In genomic region chr2:129183561-129184031, GRCm38 (mm10) we compare ENCODE assay signal across 8 mouse cellular contexts. TPM values are rescaled to one million over a fixed set of nuclear protein-coding genes. Genes with fewer than 3 reads are reported as not detected.
DNase-seq lines count a peak whose midpoint lies in the region; ATAC-seq and TF ChIP-seq lines count a peak whose summit lies in the region.

No protein-coding gene starts in this region.

- ATAC-seq in hindbrain, embryonic 14.5 days (ENCODE audit: low FRiP score): no peak

- WGBS in hindbrain, embryonic 14.5 days: 77% methylated on average over 14 of the region's 14 CpGs

- peak; percentile 13 for DNase-seq in adrenal gland, postnatal 14 days
- DNase-seq in adrenal gland, postnatal 36 days: no peak
- DNase-seq in lung, postnatal 4 days: peak; percentile 51 to 53
- DNase-seq in lung, postnatal 14 days: no peak
- peak; percentile 91 for DNase-seq in thymus, postnatal 25 days
- no peak for DNase-seq in cerebellum, adult 11 months
- no peak for DNase-seq in hindbrain, embryonic 14.5 days (ENCODE audit: low spot score)

- H3K79me2 ChIP-seq in myocyte (ENCODE audit: control insufficient read depth, insufficient read depth): no peaks in the 10 kb centered on the region

- H3ac ChIP-seq in myocyte (ENCODE audit: control insufficient read depth, insufficient read length): no peak overlapping the region

- H3K36me3 ChIP-seq in myocyte (ENCODE audit: control insufficient read depth, insufficient read depth): no peaks in the 10 kb centered on the region
- no peaks in the 10 kb centered on the region for H3K36me3 ChIP-seq in hindbrain, embryonic 14.5 days (replicated peaks; ENCODE audit: control insufficient read depth, insufficient read depth)

- TF ChIP-seq POLR2A in myocyte (IDR thresholded peaks at IDR 0.05; ENCODE audit: insufficient read length, low read depth): no peak

- no peaks in the 10 kb centered on the region for H3K27me3 ChIP-seq in myocyte (ENCODE audit: control insufficient read depth, insufficient read depth, insufficient read length)
- no peaks in the 10 kb centered on the region for H3K27me3 ChIP-seq in hindbrain, embryonic 14.5 days (ENCODE audit: control insufficient read depth, insufficient read depth, low read length)

- H3K9me3 ChIP-seq in hindbrain, embryonic 14.5 days (ENCODE audit: control insufficient read depth, low read length): no peaks in the 10 kb centered on the region

- H3K9ac ChIP-seq in hindbrain, embryonic 14.5 days: no peak overlapping the region

- H3K27ac ChIP-seq in hindbrain, embryonic 14.5 days: no peak overlapping the region

- H3K4me3 ChIP-seq in myocyte: no peak overlapping the region
- no peak overlapping the region for H3K4me3 ChIP-seq in hindbrain, embryonic 14.5 days (replicated peaks; ENCODE audit: low read length)

- H3K4me2 ChIP-seq in myocyte (ENCODE audit: low read depth): peak overlapping the region; percentile 7
- H3K4me2 ChIP-seq in hindbrain, embryonic 14.5 days (replicated peaks): no peak overlapping the region

- H3K4me1 ChIP-seq in hindbrain, embryonic 14.5 days (replicated peaks; ENCODE audit: control insufficient read depth, insufficient read depth, low read length): no peaks in the 10 kb centered on the region

TF ChIP-seq in myocyte, 11 proteins besides CTCF, POLR2A, EP300 and RAD21:
- TF ChIP-seq MYOD1 (IDR thresholded peaks at IDR 0.05; ENCODE audit: control insufficient read depth in 1 of 3, insufficient read length in 2 of 3, low read depth in 2 of 3) (peak in 2 of 3 experiments; percentile 49 to 57), POLR2AphosphoS2 (IDR thresholded peaks at IDR 0.05; ENCODE audit: insufficient read length, low read depth) (no peak), MYOG (IDR thresholded peaks at IDR 0.05; ENCODE audit: control insufficient read depth in 1 of 3, insufficient read depth in 1 of 3, insufficient read length in 2 of 3, low read depth in 2 of 3) (peak in 1 of 3 experiments; percentile 47)
TF ChIP-seq in myocyte: peak in this region for 2.

RNA-seq across cellular contexts. Expression of gene Slc20a1, which starts 15.0 kb away (rescaled TPM):
- total RNA-seq in adrenal gland, postnatal 14 days (2021): 19.1 and 24.3 TPM in 2 replicates
- 10 to 100 TPM; 16.1 to 20.3 TPM for total RNA-seq in adrenal gland, postnatal 36 days (2021)
- polyA plus RNA-seq in myocyte (2012; fragmentation: generic; extraction: Trizol): 41.7 TPM
- 50.7 and 56.3 TPM in 2 replicates for polyA plus RNA-seq in hindbrain, embryonic 14.5 days (2014; fragmentation: Nextera tagmentation; extraction: Ambion mirVana)

RNA-seq across cellular contexts. Expression of gene Chchd5, which starts 54.1 kb away (rescaled TPM):
- total RNA-seq in adrenal gland, postnatal 14 days (2021): 19.7 and 20.3 TPM in 2 replicates
- total RNA-seq in adrenal gland, postnatal 36 days (2021): 10 to 100 TPM; 17.0 to 23.4 TPM
- polyA plus RNA-seq in myocyte (2012; fragmentation: generic; extraction: Trizol): 36.8 TPM
- polyA plus RNA-seq in hindbrain, embryonic 14.5 days (2014; fragmentation: Nextera tagmentation; extraction: Ambion mirVana): 22.4 and 24.3 TPM in 2 replicates

Comparison
In these comparisons a context has a peak if more than half of its experiments do, and no peak if none do; other contexts are left out.
1. DNase-seq: peak in adrenal gland, postnatal 14 days (single experiment), lung, postnatal 4 days (2 of 2) and thymus, postnatal 25 days (single experiment); none in adrenal gland, postnatal 36 days (0 of 2), lung, postnatal 14 days (single experiment), cerebellum, adult 11 months (single experiment) and hindbrain, embryonic 14.5 days (single experiment).